ENCODE assay signal across 8 mouse cellular contexts in the genomic region with DNA sequence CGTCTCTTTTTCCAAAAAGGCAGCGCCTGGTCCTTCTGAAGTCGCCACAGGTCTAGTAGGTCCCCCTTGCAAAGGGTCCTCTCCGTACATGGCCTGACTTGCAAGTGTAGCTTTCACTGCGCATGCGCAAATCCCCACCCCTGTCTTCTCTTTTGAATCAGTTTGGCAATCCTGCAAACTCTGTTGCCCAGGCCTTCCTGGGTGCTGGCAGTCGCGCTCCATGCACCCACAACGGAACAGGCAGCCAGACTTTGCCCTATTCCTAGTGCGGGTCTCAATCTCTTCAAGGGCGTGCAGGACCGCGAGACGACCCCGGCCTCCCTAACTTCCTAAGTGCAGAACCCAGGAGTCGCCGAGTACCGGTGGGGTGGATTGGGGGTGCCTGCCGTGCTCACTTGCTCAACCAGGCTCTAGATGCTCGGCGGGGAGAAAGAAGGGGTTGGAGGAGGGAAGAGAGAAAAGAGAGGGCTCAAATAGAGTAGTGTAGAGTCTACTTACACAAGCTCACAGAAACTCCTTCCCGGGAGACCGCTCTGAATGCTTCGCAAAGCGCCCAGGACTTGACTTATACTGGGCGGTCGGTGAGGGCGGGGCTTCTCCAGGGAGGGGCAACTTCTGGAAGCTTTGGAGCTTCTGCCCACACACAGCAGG. TPM values are rescaled to one million over a fixed set of nuclear protein-coding genes. Genes with fewer than 3 reads are reported as not detected.
DNase-seq lines count a peak whose midpoint lies in the region; ATAC-seq and TF ChIP-seq lines count a peak whose summit lies in the region.

TSS of gene Ptgr1 (minus strand) at position 580 of the 651 bp plus-strand sequence.

- no peaks in the 10 kb centered on the region for H3K9me3 ChIP-seq in heart, embryonic 10.5 days
- H3K9me3 ChIP-seq in kidney, embryonic 15.5 days (replicated peaks), result no peaks in the 10 kb centered on the region

- peak within 1 kb of the TSS; percentile 73 for H3K4me3 ChIP-seq in embryonic fibroblast, embryonic 13.5 days (ENCODE audit: insufficient read depth, low read length)
- peak within 1 kb of the TSS; percentile 78 for H3K4me3 ChIP-seq in heart, embryonic 10.5 days
- peak within 1 kb of the TSS; percentile 66 for H3K4me3 ChIP-seq in kidney, embryonic 15.5 days (replicated peaks)

- ATAC-seq in kidney, embryonic 15.5 days (replicated peaks; ENCODE audit: low FRiP score), result peak; percentile 84
- 0 out of 2 replicates have a peak, but pooled peaks have one; percentile 18 for ATAC-seq in monocyte, adult 5-6 weeks (replicated peaks; ENCODE audit: insufficient number of reproducible peaks, low FRiP score, low TSS enrichment, poor library complexity, severe bottlenecking)

- no peaks in the 10 kb centered on the region for H3K36me3 ChIP-seq in heart, embryonic 10.5 days
- no peaks in the 10 kb centered on the region for H3K36me3 ChIP-seq in kidney, embryonic 15.5 days
- no peaks in the 10 kb centered on the region for H3K36me3 ChIP-seq in splenic B cell, adult 2 months (ENCODE audit: control insufficient read depth, insufficient read depth, low read length, poor library complexity, severe bottlenecking)

- peaks cover 14% of the 10 kb centered on the region for H3K27me3 ChIP-seq in heart, embryonic 10.5 days (ENCODE audit: insufficient read depth, poor library complexity, severe bottlenecking)
- no peaks in the 10 kb centered on the region for H3K27me3 ChIP-seq in kidney, embryonic 15.5 days
- H3K27me3 ChIP-seq in splenic B cell, adult 2 months (ENCODE audit: control insufficient read depth, insufficient read depth, low read length, poor library complexity, severe bottlenecking), result no peaks in the 10 kb centered on the region

- H3K27ac ChIP-seq in embryonic fibroblast, embryonic 13.5 days (ENCODE audit: insufficient read depth, low read length), result no peak within 1 kb of the TSS
- H3K27ac ChIP-seq in heart, embryonic 10.5 days, result peak within 1 kb of the TSS; percentile 79
- peak within 1 kb of the TSS; percentile 80 for H3K27ac ChIP-seq in kidney, embryonic 15.5 days

- WGBS in heart, embryonic 10.5 days, result under 1% methylated on average over 28 of the region's 28 CpGs
- WGBS in kidney, embryonic 15.5 days, result 1% methylated on average over 28 of the region's 28 CpGs

- TF ChIP-seq POLR2A in embryonic fibroblast, embryonic 13.5 days (IDR thresholded peaks at IDR 0.05; ENCODE audit: low read depth, low read length), result peak; percentile 78

- peak within 1 kb of the TSS; percentile 86 for H3K4me2 ChIP-seq in kidney, embryonic 15.5 days

- DNase-seq in 3T3-L1 (ENCODE audit: low read depth, low spot score), result peak; percentile 58
- peak; percentile 92 for DNase-seq in adrenal gland, postnatal 36 days
- peak; percentile 92 for DNase-seq in heart, embryonic 10.5 days (ENCODE audit: low spot score)
- DNase-seq in liver, result peak; percentile 89
- peak; percentile 82 for DNase-seq in splenic B cell, adult 2 months (ENCODE audit: low read depth, low spot score)

- TF ChIP-seq CTCF in embryonic fibroblast, embryonic 13.5 days (IDR thresholded peaks at IDR 0.05; ENCODE audit: borderline replicate concordance, insufficient read depth, low read length), result no peak

- H3K4me1 ChIP-seq in embryonic fibroblast, embryonic 13.5 days (ENCODE audit: control insufficient read depth, insufficient read depth, low read length), result no peaks in the 10 kb centered on the region
- peaks cover 20% of the 10 kb centered on the region for H3K4me1 ChIP-seq in heart, embryonic 10.5 days
- H3K4me1 ChIP-seq in kidney, embryonic 15.5 days, result peaks cover 14% of the 10 kb centered on the region; the same call in 1 of the 2 replicates

- peak within 1 kb of the TSS; percentile 59 for H3K9ac ChIP-seq in kidney, embryonic 15.5 days

RNA-seq across cellular contexts. Expression of gene Ptgr1, which starts in this region (rescaled TPM):
- total RNA-seq in adrenal gland, postnatal 36 days (2021), result 10 to 100 TPM; 19.2 to 30.0 TPM
- 21.6 and 27.7 TPM in 2 replicates for polyA plus RNA-seq in embryonic fibroblast, embryonic 13.5 days (2011; ENCODE audit: insufficient read length, low read depth, missing spikeins)
- polyA plus RNA-seq in heart, embryonic 10.5 days (2016; fragmentation: Nextera tagmentation; extraction: Ambion mirVana), result 10.6 and 17.0 TPM in 2 replicates
- 22.2 and 24.6 TPM in 2 replicates for polyA plus RNA-seq in kidney, embryonic 15.5 days (2015; fragmentation: Nextera tagmentation; extraction: Ambion mirVana)
- total RNA-seq in monocyte, adult 5-6 weeks (2017), result 1.9 to 2.7 TPM (median 2.3 TPM) in 3 replicates
